Mouse (Mus musculus): ENCODE measurements at regions not wholly inside any gene's neighbourhood (a gene's known extent, or its start where the extent isn't known, plus 50 kb on each side); places are given as distances from the start of the nearest gene placed in this dataset.

DNA sequence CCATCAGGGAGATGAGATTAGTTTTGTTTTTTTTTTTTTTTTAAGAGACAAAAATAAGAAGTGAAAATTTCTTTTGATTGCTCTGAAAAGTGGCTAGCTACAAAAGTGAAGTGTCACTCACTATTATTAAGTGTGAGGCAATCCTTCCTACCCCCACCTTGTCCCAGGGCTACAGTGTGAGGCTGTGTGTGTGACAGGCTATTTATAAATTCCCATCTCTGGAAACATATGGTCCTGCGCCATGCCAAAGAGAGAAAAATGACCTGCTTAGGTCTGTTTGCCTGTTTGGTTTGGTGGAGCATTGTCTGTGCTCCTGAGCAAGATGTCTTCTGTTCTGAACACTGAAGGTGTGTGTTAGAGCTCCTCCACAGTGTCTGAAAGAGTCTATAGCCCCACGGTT, 199.4 kb upstream of the Lpp start:
- no peak for TF ChIP-seq CTCF (IDR thresholded peaks at IDR 0.05; ENCODE audit: borderline replicate concordance, insufficient read depth, low read length)
- TF ChIP-seq POLR2A (IDR thresholded peaks at IDR 0.05; ENCODE audit: low read depth, low read length), result no peak

Data from embryonic fibroblast, embryonic 13.5 days (primary cell).